Mouse (Mus musculus) cerebellum, postnatal 14 days (tissue): ENCODE measurements around the gene Kctd2.
"Not testable (repeated sequence)": the region's sequence is repeated elsewhere in the genome, so short reads cannot be mapped to it uniquely, and the experiment has no call there.

Source experiments
- DNase-seq, 2 experiments: peaks; one replicate each; pipeline ENCODE4 v3.0.0; 2021; ENCODE audit warnings: mixed read lengths in 2 of 2

Kctd2 gene

DNA sequence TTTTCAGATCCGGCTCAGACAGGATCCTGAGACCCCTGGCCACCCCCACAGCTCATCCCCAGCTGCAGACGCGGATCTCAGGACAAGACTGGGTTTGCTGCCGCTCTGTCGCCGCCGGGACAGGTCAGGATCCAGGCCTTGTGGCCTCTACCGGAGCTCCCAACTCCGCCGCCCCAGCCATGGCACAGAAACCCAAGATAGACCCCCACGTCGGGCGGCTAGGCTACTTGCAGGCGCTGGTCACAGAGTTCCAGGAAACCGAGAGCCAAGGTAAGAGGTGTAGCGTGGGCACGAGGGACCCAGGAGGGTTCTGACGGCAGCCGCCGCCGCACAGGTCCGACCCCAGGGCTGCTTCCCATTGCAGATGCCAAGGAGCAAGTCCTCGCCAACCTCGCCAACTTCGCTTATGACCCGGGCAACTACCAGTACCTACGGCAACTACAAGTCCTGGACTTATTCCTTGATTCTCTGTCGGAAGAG, 55.9 kb downstream of the Kctd2 start:
- DNase-seq, result no peak

DNA sequence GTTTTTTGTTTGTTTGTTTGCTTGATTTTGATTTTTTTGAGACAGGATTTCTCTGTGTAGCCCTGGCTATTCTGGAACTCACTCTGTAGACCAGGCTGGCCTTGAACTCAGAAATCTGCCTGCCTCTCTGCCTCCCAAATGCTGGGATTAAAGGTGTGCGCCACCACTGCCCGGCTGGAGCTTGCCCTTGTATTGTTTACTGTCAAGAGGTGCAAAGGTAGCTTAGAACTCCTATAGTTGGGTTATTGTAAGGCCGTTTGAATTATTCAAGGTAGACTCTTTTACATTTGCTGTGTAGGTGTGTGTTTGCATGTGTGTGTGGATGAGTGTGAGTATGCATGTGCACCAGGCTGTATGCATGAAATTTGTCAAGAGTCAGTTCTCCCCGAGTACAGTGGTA, 56.7 kb downstream of the Kctd2 start:
- not testable (repeated sequence) for DNase-seq

DNA sequence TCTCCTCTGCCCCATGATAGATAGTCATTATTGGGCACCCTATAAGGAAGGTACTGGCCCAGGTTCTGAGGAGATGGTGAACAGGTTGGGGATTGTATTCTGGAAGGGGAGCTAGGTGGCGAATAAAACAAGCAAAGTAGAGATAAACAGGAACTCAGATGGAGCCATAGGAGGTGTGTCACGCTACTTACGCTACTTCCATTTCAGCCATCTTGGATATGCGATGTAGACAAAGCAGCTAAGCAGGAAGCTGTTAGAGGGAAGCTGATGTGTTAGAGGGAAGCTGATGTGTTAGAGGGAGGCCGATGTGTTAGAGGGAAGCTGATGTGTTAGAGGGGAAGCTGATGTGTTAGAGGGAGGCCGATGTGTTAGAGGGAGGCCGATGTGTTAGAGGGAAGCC, 57.5 kb downstream of the Kctd2 start:
- not testable (repeated sequence) for DNase-seq

DNA sequence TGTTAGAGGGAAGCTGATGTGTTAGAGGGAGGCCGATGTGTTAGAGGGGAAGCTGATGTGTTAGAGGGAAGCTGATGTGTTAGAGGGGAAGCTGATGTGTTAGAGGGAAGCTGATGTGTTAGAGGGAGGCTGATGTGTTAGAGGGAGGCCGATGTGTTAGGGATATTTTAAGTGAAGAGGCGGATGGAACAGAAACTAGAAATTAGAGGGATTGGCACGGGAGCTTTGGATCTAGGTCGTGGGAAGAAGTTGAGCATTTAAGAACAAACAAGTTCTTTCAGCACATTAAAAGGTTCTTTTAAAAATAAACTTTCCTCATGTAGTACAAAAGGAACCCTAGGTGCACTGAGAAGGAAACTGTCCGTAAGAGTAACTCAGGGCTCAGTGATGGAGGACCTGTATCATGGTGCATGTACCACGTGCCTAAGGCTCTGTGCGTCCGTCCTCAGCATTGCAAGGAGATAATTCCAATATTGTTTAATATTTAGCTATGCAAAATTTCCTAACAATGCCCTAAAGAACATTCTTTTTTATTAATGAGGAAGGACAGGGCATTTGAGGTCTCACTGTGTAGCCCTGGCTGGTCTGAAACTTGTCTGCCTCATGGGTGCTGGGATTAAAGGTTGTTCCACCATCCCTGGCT, 58.5 kb downstream of the Kctd2 start:
- DNase-seq, result no peak
